Mouse (Mus musculus) thymus, postnatal 0 days (tissue): ENCODE measurements around the gene Tom1l2. TPM values are rescaled to one million over a fixed set of nuclear protein-coding genes. Genes with fewer than 3 reads are reported as not detected.

ENCODE experiments used
- DNase-seq: peaks from one replicate; pipeline ENCODE4 v3.0.0-alpha.2; 2015; ENCODE audit warnings: low spot score
- polyA plus RNA-seq: library from polyadenylated mRNA; unstranded; fragments of >200 nt; fragmentation: Nextera tagmentation; extraction: Ambion mirVana; gene quantifications from 2 replicates; pipeline ENCODE4 v1.2.1, GENCODE M21; 2015

Tom1l2 gene
- polyA plus RNA-seq = 12.7 and 17.6 TPM in 2 replicates

GRCm38 (mm10) chr11:60352559-60353411 lies at the start of gene Tom1l2, which contains the start of gene Drc3:
Gene Tom1l2, minus strand, starts transcription at chr11:60352905.
Gene Drc3, plus strand, starts transcription at chr11:60353329.
- DNase-seq = peak; percentile 98

- DNase-seq = no peak
Measured at GRCm38 (mm10) chr11:60397172-60397571, 44.5 kb upstream of the Tom1l2 start.

- DNase-seq = no peak
Measured at GRCm38 (mm10) chr11:60396546-60396945, 43.8 kb upstream of the Tom1l2 start.

- DNase-seq = no peak
Measured at GRCm38 (mm10) chr11:60391346-60391745, 38.6 kb upstream of the Tom1l2 start.

GRCm38 (mm10) chr11:60387944-60388343 lies 35.2 kb upstream of the Tom1l2 start:
- DNase-seq = no peak

GRCm38 (mm10) chr11:60385946-60386345 lies 33.2 kb upstream of the Tom1l2 start:
- DNase-seq = no peak

- DNase-seq = no peak
Measured at GRCm38 (mm10) chr11:60384762-60385421, 32.2 kb upstream of the Tom1l2 start.

GRCm38 (mm10) chr11:60383518-60383917 lies 30.8 kb upstream of the Tom1l2 start:
- DNase-seq = no peak

- no peak for DNase-seq
Measured at GRCm38 (mm10) chr11:60374481-60374880, 21.8 kb upstream of the Tom1l2 start.

- DNase-seq = no peak
Measured at GRCm38 (mm10) chr11:60370431-60370830, 17.7 kb upstream of the Tom1l2 start.

- no peak for DNase-seq
Measured at GRCm38 (mm10) chr11:60369448-60369847, 16.7 kb upstream of the Tom1l2 start.

- no peak for DNase-seq
Measured at GRCm38 (mm10) chr11:60368909-60369308, 16.2 kb upstream of the Tom1l2 start.

- no peak for DNase-seq
Measured at GRCm38 (mm10) chr11:60367256-60367655, 14.6 kb upstream of the Tom1l2 start.

- no peak for DNase-seq
Measured at GRCm38 (mm10) chr11:60366239-60367019, 13.7 kb upstream of the Tom1l2 start.

GRCm38 (mm10) chr11:60360631-60361201 lies 8.0 kb upstream of the Tom1l2 start:
- no peak for DNase-seq

- no peak for DNase-seq
Measured at GRCm38 (mm10) chr11:60359936-60360335, 7.2 kb upstream of the Tom1l2 start.

GRCm38 (mm10) chr11:60359138-60359537 lies 6.4 kb upstream of the Tom1l2 start:
- DNase-seq = no peak

GRCm38 (mm10) chr11:60358548-60358947 lies 5.8 kb upstream of the Tom1l2 start:
- no peak for DNase-seq

- no peak for DNase-seq
Measured at GRCm38 (mm10) chr11:60357116-60357515, 4.4 kb upstream of the Tom1l2 start.

GRCm38 (mm10) chr11:60355952-60356351 lies 3.2 kb upstream of the Tom1l2 start:
- DNase-seq = no peak

- DNase-seq = no peak
Measured at GRCm38 (mm10) chr11:60351925-60352371, 757 bp downstream of the Tom1l2 start.
